Mouse (Mus musculus): ENCODE measurements around the gene Mamstr. TPM values are rescaled to one million over a fixed set of nuclear protein-coding genes. Genes with fewer than 3 reads are reported as not detected.

Gene Mamstr
- polyA plus RNA-seq (2012), result 0.30 TPM in 1 of 2 replicates, not detected in the other

DNA sequence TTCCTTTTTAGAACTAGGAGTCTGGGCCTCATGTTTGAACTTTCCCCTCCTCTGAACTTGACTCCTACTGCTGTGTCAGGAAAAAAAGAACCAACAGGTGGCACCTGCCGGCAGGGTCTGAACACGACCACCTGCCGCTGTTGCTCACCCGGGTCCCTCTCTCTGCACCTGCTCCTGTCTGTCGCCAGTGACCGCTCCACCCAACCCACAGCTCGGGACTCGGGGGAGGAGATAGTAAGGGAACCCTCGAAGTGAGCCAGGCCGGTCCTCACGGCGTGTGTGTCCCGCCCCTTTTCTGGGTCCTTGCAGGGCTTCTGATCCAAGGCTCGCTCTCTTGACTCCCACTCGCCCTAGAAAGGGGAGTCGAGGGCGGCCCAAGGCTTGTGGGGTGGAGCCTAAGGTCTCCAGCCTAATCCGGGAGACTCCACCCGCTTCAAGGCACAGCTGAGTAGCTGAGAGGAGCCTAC is at the start of gene Mamstr:
Gene Mamstr, plus strand, starts transcription at position 417 of the 467 bp plus-strand sequence.

DNA sequence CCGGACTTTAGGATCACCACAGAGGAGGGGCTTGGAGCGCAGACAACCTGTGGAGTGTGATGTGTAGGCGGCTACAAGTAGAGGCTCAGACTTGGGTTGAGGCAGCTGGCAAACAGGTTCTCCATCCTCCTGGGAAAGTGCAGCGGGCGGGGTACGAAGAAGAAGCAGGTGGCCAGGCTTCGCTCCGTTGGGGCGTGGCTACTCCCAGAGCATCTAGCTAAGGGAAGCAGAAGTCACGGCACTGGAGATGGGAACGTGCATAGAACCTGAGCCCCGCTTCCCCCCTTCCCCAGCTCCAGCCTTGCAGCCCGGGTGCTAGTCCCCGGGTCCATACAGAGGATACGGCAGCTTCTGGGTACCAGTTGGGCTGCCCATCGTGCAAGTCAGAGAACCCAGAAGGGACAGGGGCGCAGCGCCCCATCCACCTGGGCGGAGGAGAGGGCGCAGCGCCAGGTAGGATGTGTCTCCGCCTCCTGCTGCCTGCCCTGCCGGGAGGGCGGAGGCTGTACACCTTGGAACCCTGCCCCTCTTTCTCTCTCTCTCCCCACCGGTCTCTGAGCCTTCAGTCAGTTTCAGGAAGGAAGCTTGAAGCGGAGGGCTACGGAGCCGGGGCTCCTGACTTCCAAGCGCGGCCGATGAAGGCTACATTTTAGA is 22.6 kb upstream of the Mamstr start, which contains the start of gene Fut1:
Gene Fut1, plus strand, starts transcription at position 248 of the 654 bp plus-strand sequence.

DNA sequence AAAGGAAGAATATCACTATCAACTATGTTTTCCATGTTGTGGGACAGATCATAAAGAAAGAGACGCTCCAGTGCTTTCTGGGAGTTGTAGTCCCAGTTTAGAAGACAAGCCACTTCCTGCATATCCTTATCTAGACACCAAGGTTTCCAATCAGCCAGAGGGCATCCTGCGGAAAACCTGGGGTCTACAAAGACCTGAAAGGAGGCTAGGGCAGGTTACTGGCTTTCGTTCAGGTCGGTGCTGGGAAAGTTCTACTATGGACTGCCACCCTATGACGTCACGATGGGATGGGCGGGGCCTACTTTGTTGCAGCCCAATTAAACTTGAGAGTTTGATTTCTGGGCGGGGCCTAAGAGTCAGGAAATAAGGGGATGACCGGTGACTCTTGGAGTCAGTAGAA is 18.3 kb upstream of the Mamstr start, which contains the start of gene Izumo1:
Gene Izumo1, plus strand, starts transcription at position 369 of the 400 bp plus-strand sequence.

GRCm38 (mm10) chr7:45627261-45627660 is 12.5 kb upstream of the Mamstr start, which contains the start of gene Rasip1:
TSS of gene Rasip1 (plus strand) at chr7:45627488.

GRCm38 (mm10) chr7:45666161-45666560 is 26.4 kb downstream of the Mamstr start, which contains the start of gene Fut2:
TSS of gene Fut2 (minus strand) at chr7:45666394.

DNA sequence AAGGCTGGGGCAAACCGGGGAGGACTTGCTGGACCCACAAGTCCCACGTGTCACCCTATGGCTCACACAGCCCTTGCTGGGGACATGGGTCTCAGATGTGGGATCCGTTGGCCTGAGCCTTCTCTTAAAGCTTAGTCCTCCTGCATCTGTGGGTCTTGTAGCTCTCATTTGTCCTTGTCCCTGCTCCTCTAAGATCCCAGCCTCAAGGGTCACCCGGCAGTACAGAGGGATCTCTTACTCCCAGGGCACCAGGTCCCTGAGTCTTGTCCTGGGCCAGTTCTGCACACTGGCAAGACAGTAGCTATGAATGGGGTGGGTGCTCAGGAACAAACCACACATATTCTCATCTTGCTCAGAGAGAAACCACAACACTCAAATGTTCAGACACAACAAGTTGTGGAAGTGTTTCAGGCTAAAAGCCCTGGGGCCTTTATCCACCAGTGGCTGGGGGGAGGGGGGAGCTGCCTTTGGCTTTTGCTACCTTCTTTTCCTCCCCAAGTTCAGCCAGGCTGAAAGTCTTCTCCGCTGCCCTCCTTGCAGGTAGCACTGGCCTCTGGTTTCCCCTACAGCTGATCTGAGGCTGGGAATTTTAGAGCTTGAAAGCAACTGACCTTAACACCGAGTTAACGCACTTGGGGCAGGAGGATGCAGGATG is 43.7 kb downstream of the Mamstr start, which contains the start of gene Ntn5:
Gene Ntn5, plus strand, starts transcription at position 627 of the 655 bp plus-strand sequence.

GRCm38 (mm10) chr7:45693921-45694591 is 54.3 kb downstream of the Mamstr start, which contains the start of gene Sec1:
TSS of gene Sec1 (minus strand) at chr7:45694402.

Other genes with a start within 250 kb of the Mamstr start
- gene Snrnp70, start 244.2 kb upstream of the Mamstr start, polyA plus RNA-seq (2012), result 920 and 1,244 TPM in 2 replicates
- 0.04 and 0.28 TPM in 2 replicates for gene Kcna7, start 234.3 kb upstream of the Mamstr start, polyA plus RNA-seq (2012)
- 0.04 TPM in 1 of 2 replicates, not detected in the other for gene Ntf5, start 226.3 kb upstream of the Mamstr start, polyA plus RNA-seq (2012)
- 0.11 TPM in 1 of 2 replicates, not detected in the other for gene Lhb, start 219.2 kb upstream of the Mamstr start, polyA plus RNA-seq (2012)
- gene Gys1, start 205.1 kb upstream of the Mamstr start, polyA plus RNA-seq (2012), result 28.3 and 36.5 TPM in 2 replicates
- 407 and 425 TPM in 2 replicates for gene Ruvbl2, start 201.9 kb upstream of the Mamstr start, polyA plus RNA-seq (2012)
- gene Ftl1, start 180.1 kb upstream of the Mamstr start, polyA plus RNA-seq (2012), result 3,550 and 4,748 TPM in 2 replicates
- gene Bax, start 173.1 kb upstream of the Mamstr start, polyA plus RNA-seq (2012), result 188 and 194 TPM in 2 replicates
- 0.05 TPM in 1 of 2 replicates, not detected in the other for gene Tulp2, start 158.1 kb upstream of the Mamstr start, polyA plus RNA-seq (2012)
- not detected in 2 replicates for gene Gm45808, start 153.2 kb upstream of the Mamstr start, polyA plus RNA-seq (2012)
- 4.6 TPM in 2 replicates for gene Dhdh, start 151.2 kb upstream of the Mamstr start, polyA plus RNA-seq (2012)
- 728 and 929 TPM in 2 replicates for gene Nucb1, start 129.6 kb upstream of the Mamstr start, polyA plus RNA-seq (2012)
- 397 and 438 TPM in 2 replicates for gene Ppp1r15a, start 113.7 kb upstream of the Mamstr start, polyA plus RNA-seq (2012)
- 0.93 and 1.1 TPM in 2 replicates for gene Plekha4, start 113.6 kb upstream of the Mamstr start, polyA plus RNA-seq (2012)
- gene Hsd17b14, start 85.1 kb upstream of the Mamstr start, polyA plus RNA-seq (2012), result 2.8 and 3.1 TPM in 2 replicates
- gene Bcat2, start 69.8 kb upstream of the Mamstr start, polyA plus RNA-seq (2012), result 58.9 and 61.2 TPM in 2 replicates
- not detected in 2 replicates for gene Fgf21, start 24.5 kb upstream of the Mamstr start, polyA plus RNA-seq (2012)
- not detected in 2 replicates for gene Fut1, start 22.7 kb upstream of the Mamstr start, polyA plus RNA-seq (2012)
- gene Izumo1, start 18.2 kb upstream of the Mamstr start, polyA plus RNA-seq (2012), result 0.14 and 0.18 TPM in 2 replicates
- 0.60 and 0.75 TPM in 2 replicates for gene Rasip1, start 12.5 kb upstream of the Mamstr start, polyA plus RNA-seq (2012)
- 0.10 TPM in 1 of 2 replicates, not detected in the other for gene Fut2, start 26.4 kb downstream of the Mamstr start, polyA plus RNA-seq (2012)
- gene Ntn5, start 44.0 kb downstream of the Mamstr start, polyA plus RNA-seq (2012), result 0.04 TPM in 1 of 2 replicates, not detected in the other
- 0.04 TPM in 1 of 2 replicates, not detected in the other for gene Sec1, start 54.4 kb downstream of the Mamstr start, polyA plus RNA-seq (2012)
- gene Car11, start 59.9 kb downstream of the Mamstr start, polyA plus RNA-seq (2012), result 0.31 TPM in 1 of 2 replicates, not detected in the other
- 13.7 and 15.4 TPM in 2 replicates for gene Dbp, start 65.1 kb downstream of the Mamstr start, polyA plus RNA-seq (2012)
- gene Rpl18, start 75.5 kb downstream of the Mamstr start, polyA plus RNA-seq (2012), result 13,154 and 13,434 TPM in 2 replicates
- 95.0 and 123 TPM in 2 replicates for gene Sphk2, start 78.0 kb downstream of the Mamstr start, polyA plus RNA-seq (2012)
- gene Fam83e, start 81.2 kb downstream of the Mamstr start, polyA plus RNA-seq (2012), result 1.4 and 2.6 TPM in 2 replicates
- gene Spaca4, start 85.8 kb downstream of the Mamstr start, polyA plus RNA-seq (2012), result not detected in 2 replicates
- 0.56 and 0.70 TPM in 2 replicates for gene Lmtk3, start 143.8 kb downstream of the Mamstr start, polyA plus RNA-seq (2012)
- gene Sult2b1, start 144.7 kb downstream of the Mamstr start, polyA plus RNA-seq (2012), result 1.0 and 2.5 TPM in 2 replicates
- gene Cyth2, start 174.6 kb downstream of the Mamstr start, polyA plus RNA-seq (2012), result 173 and 197 TPM in 2 replicates
- 0.39 and 0.61 TPM in 2 replicates for gene Kcnj14, start 184.8 kb downstream of the Mamstr start, polyA plus RNA-seq (2012)
- gene Grwd1, start 191.0 kb downstream of the Mamstr start, polyA plus RNA-seq (2012), result 62.6 and 63.0 TPM in 2 replicates
- gene Kdelr1, start 232.8 kb downstream of the Mamstr start, polyA plus RNA-seq (2012), result 264 and 383 TPM in 2 replicates
- 0.50 and 0.76 TPM in 2 replicates for gene Grin2d, start 238.4 kb downstream of the Mamstr start, polyA plus RNA-seq (2012)